Mouse (Mus musculus): ENCODE measurements at regions not wholly inside any gene's neighbourhood (a gene's known extent, or its start where the extent isn't known, plus 50 kb on each side); places are given as distances from the start of the nearest gene placed in this dataset.
A peak's percentile ranks its signal among the peaks of the same experiment; 100 is the strongest.

GRCm38 (mm10) chr6:36004701-36005100 lies 383.2 kb upstream of the Chrm2 start:
- DNase-seq (ENCODE audit: low spot score): peak; percentile 68

- DNase-seq (ENCODE audit: low spot score): no peak
Measured at GRCm38 (mm10) chr6:36002090-36002489, 385.8 kb upstream of the Chrm2 start.

GRCm38 (mm10) chr6:35988891-35989290 lies 399.0 kb upstream of the Chrm2 start:
- no peak for DNase-seq (ENCODE audit: low spot score)

- DNase-seq (ENCODE audit: low spot score): no peak
Measured at GRCm38 (mm10) chr6:35940071-35940470, 400.4 kb upstream of the Mtpn start.

GRCm38 (mm10) chr6:35924189-35924588 lies 384.5 kb upstream of the Mtpn start:
- DNase-seq (ENCODE audit: low spot score): no peak

- peak; percentile 7 for DNase-seq (ENCODE audit: low spot score)
Measured at GRCm38 (mm10) chr6:35897990-35898389, 358.3 kb upstream of the Mtpn start.

GRCm38 (mm10) chr6:35895692-35896091 lies 356.0 kb upstream of the Mtpn start:
- DNase-seq (ENCODE audit: low spot score): no peak

- no peak for DNase-seq (ENCODE audit: low spot score)
Measured at GRCm38 (mm10) chr6:35874671-35875070, 335.0 kb upstream of the Mtpn start.

GRCm38 (mm10) chr6:35871388-35871787 lies 331.7 kb upstream of the Mtpn start:
- no peak for DNase-seq (ENCODE audit: low spot score)

- no peak for DNase-seq (ENCODE audit: low spot score)
Measured at GRCm38 (mm10) chr6:35864218-35864617, 324.5 kb upstream of the Mtpn start.

- no peak for DNase-seq (ENCODE audit: low spot score)
Measured at GRCm38 (mm10) chr6:35853993-35854392, 314.3 kb upstream of the Mtpn start.

GRCm38 (mm10) chr6:35816657-35817056 lies 277.0 kb upstream of the Mtpn start:
- no peak for DNase-seq (ENCODE audit: low spot score)

- DNase-seq (ENCODE audit: low spot score): no peak
Measured at GRCm38 (mm10) chr6:35814476-35814875, 274.8 kb upstream of the Mtpn start.

- no peak for DNase-seq (ENCODE audit: low spot score)
Measured at GRCm38 (mm10) chr6:35805738-35806137, 266.1 kb upstream of the Mtpn start.

GRCm38 (mm10) chr6:35804041-35804440 lies 264.4 kb upstream of the Mtpn start:
- no peak for DNase-seq (ENCODE audit: low spot score)

- DNase-seq (ENCODE audit: low spot score): no peak
Measured at GRCm38 (mm10) chr6:35779706-35780105, 240.0 kb upstream of the Mtpn start.

- DNase-seq (ENCODE audit: low spot score): no peak
Measured at GRCm38 (mm10) chr6:35770907-35771306, 231.2 kb upstream of the Mtpn start.

GRCm38 (mm10) chr6:35759606-35760246 lies 220.0 kb upstream of the Mtpn start:
- DNase-seq (ENCODE audit: low spot score): no peak

GRCm38 (mm10) chr6:35746034-35746433 lies 206.3 kb upstream of the Mtpn start:
- no peak for DNase-seq (ENCODE audit: low spot score)

- DNase-seq (ENCODE audit: low spot score): no peak
Measured at GRCm38 (mm10) chr6:35705587-35705986, 165.9 kb upstream of the Mtpn start.

GRCm38 (mm10) chr6:35667062-35667461 lies 127.4 kb upstream of the Mtpn start:
- DNase-seq (ENCODE audit: low spot score): no peak

- no peak for DNase-seq (ENCODE audit: low spot score)
Measured at GRCm38 (mm10) chr6:35651401-35651800, 111.7 kb upstream of the Mtpn start.

GRCm38 (mm10) chr6:35645210-35645609 lies 105.5 kb upstream of the Mtpn start:
- DNase-seq (ENCODE audit: low spot score): no peak

- no peak for DNase-seq (ENCODE audit: low spot score)
Measured at GRCm38 (mm10) chr6:35640672-35641071, 101.0 kb upstream of the Mtpn start.
